Mouse (Mus musculus): ENCODE data around the gene C2cd2l.
"Not testable (repeated sequence)": the region's sequence is repeated elsewhere in the genome, so short reads cannot be mapped to it uniquely, and the experiment has no call there.

C2cd2l gene

GRCm38 (mm10) chr9:44336513-44336912, 16.4 kb upstream of the C2cd2l start:
- not testable (repeated sequence) for DNase-seq (ENCODE audit: low read depth in 1 of 2, low spot score in 2 of 2)

DNA sequence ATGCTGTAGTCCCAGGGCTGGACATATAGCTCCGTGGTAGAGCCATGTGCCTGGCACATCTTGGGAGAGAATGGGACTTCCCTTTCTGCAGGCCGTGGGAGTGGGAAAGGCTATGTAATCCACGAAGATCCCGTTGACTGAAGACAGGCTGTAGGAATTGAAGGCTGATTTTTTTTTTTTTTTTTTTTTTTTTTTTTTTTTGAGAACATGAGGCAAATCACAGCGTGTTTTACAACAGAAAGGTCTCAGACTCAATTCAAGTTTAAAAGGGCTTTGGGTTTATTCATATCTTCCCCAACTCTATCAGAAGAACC, 16.0 kb upstream of the C2cd2l start:
- DNase-seq (ENCODE audit: low read depth in 1 of 2, low spot score in 2 of 2) = no peak

DNA sequence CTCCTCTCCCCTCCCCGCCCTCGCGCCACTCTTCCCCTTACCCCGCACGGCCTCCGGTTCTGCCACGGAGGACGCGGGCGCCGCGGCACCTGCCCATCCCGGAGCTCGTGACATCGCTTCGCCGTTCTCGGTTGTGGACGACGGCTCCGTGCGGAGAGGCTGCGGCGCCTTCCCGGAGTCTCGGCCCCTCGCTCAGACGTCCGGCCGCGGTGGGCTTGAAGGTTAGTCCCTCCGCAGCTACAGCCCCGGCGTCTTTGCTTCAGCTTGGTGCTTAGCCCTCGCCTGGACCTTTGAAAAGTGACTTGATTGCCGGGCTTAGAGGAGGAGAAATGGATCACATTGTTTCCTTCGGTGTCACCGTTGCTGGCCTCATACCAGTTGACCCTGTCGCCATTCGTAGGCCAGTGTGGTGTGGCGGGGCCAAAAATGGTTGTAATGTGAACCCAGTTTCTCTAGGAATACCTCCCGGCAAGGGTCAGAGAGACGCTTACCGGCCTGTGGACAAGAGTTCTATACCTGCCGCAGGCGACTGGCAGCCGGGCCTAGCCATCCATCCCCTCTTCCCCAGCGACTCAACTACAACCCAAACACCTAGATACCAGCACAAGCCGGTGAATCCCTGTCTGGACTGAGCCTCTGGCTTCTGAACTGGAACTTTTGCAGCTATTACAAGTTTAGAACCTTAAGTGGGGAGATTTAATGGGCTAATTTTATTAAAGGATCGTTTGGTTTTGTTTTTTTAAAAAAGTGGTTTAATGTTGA, 15.4 kb upstream of the C2cd2l start:
- no peak for DNase-seq (ENCODE audit: low read depth in 1 of 2, low spot score in 2 of 2)

- peak; percentile 96 to 98 for DNase-seq (ENCODE audit: low read depth in 1 of 2, low spot score in 2 of 2)
These were observed 14.6 kb upstream of the C2cd2l start, which contains the start of gene H2afx for GRCm38 (mm10) chr9:44334396-44335330. TSS of gene H2afx (plus strand) at chr9:44334694.

GRCm38 (mm10) chr9:44332918-44333638, 13.0 kb upstream of the C2cd2l start:
- no peak for DNase-seq (ENCODE audit: low read depth in 1 of 2, low spot score in 2 of 2)

- no peak for DNase-seq (ENCODE audit: low read depth in 1 of 2, low spot score in 2 of 2)
These were observed 10.7 kb upstream of the C2cd2l start for GRCm38 (mm10) chr9:44330736-44331135.

DNA sequence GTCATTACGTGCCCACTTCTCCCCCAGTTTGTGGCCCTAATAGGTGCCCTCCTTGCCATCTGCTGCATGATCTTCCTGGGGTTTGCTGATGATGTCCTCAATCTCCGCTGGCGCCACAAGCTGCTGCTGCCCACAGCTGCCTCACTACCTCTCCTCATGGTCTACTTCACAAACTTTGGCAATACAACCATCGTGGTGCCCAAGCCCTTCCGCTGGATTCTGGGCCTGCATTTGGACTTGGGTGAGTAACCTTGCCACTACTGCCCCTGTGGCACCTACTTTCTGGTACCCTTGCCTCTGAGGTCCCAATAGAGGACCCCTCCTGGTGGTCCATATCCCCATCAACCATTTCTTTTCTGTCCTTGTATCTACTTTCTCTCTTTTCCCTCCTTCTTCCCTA, 7.8 kb upstream of the C2cd2l start:
- no peak for DNase-seq (ENCODE audit: low read depth in 1 of 2, low spot score in 2 of 2)

DNA sequence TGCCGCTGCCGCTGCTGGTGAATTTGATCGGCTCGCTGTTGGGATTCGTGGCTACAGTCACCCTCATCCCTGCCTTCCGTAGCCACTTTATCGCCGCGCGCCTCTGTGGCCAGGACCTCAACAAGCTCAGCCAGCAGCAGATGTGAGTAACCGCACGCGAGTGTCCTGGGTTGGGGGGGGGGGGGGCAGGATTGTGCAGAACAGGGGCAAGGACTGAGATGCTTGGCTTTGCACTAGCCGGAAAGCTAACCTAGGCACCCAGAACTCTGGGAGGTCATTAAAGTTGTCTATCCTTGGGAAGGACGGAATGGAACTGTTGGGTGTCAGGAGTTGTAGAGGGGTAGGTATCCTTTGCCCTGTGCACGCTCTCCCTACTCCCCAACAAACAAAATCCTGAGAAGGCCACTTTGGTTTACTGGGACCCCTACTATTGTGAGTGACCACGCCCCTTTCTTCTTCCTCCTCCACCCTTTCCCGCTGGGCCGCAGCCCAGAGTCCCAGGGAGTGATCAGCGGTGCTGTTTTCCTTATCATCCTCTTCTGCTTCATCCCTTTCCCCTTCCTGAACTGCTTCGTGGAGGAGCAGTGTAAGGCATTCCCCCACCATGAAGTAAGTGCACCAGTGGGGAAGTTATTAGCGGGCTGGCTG, 7.1 kb upstream of the C2cd2l start:
- DNase-seq (ENCODE audit: low read depth in 1 of 2, low spot score in 2 of 2) = no peak

DNA sequence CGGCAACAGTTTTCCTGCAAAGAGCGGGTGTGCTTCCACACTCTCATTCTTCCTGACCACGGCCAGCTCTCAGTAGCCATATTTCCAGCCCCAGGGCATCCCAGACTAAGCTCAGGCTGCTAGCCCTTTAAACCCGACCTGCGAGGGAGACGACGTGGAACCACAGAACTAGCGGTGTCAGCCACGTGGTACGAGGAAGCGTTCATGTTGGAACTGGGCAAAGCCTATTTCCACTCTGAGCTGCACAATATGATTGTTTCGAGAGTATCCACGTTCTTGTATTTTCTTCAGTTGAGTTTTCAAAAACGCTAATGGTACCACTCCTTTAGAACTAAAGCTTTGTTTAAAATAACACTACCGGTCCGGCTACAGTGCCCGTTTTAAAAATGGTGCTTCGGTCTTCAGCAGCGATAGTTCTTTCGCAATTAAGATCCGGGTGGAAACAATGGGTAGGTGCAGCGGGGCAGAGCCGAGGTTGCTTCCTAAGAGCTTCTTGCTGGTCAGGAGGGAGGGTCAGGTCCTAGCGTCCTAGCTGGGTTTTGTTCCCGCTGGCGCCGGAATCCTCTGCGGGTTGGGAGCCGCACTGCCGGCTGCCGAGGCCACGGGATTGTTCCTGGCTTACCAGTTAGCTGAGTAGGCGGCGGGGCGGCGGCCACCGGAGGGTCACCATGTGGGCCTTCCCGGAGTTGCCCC, 6.4 kb upstream of the C2cd2l start:
- DNase-seq (ENCODE audit: low read depth in 1 of 2, low spot score in 2 of 2) = peak in 1 of 2 experiments; percentile 60

GRCm38 (mm10) chr9:44325768-44326370, 5.8 kb upstream of the C2cd2l start, which contains the start of gene Dpagt1:
TSS of gene Dpagt1 (plus strand) at chr9:44326019.
- no peak for DNase-seq (ENCODE audit: low read depth in 1 of 2, low spot score in 2 of 2)

DNA sequence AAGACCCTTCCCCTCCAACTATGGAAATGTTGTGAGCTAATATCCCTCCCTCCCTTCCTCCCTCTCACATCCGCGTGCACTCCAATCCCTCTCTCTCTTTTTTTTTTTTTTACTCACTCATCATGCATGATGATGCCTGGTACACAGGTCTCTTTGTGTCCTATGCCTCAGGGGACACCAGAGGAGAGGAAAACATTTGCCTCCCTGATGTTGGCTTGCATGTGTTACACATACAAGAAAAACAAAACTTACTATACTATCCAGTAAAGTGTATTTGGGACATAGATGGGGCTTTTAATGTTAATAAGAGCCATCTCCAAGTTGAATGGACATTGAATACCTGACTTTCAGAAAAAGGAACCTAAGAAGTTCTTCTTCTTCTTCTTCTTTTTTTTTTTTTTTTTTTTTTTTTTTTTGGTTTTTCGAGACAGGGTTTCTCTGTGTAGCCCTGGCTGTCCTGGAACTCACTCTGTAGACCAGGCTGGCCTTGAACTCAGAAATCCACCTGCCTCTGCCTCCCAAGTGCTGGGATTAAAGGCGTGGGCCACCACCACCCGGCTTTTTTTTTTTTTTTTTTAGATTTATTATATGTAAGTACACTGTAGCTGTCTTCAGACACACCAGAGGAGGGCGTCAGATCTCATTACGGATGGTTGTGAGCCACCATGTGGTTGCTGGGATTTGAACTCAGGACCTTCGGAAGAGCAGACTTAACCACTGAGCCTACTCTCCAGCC, 5.1 kb upstream of the C2cd2l start:
- DNase-seq (ENCODE audit: low read depth in 1 of 2, low spot score in 2 of 2) = not testable (repeated sequence)

DNA sequence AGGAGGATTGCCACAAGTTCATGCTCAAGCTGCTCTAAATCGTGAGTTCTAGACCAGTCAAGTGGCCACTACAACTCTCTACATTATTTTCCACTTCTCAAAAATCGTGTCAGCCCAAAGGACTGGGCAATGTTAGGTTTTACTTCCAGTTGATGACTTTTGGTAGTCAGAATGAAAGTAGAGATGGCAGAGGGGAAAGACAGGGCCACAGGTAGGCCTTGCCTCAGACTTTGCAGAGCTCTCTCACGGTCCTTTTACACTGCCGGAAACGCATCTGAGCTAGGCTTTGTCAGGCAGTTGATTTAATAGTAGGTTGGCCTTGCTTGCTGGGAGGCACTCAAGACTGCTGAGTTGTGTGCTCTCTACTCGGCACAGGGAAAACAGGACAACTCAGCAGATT, 4.1 kb upstream of the C2cd2l start:
- DNase-seq (ENCODE audit: low read depth in 1 of 2, low spot score in 2 of 2) = no peak

DNA sequence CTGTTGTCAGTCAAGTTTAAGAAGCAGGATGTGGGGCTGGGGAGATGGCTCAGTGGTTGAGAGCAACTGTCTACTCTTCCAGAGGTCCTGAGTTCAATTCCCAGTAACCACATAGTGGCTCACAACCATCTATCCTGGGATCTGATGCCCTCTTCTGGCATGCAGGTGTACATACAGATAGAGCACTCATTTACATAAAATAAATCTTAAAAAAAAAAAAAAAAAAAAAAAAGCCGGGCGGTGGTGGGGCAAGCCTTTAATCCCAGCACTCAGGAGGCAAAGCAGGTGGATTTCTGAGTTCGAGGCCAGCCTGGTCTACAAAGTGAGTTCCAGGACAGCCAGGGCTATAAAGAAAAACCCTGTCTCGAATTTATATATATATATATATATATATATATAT, 3.6 kb upstream of the C2cd2l start:
- not testable (repeated sequence) for DNase-seq (ENCODE audit: low read depth in 1 of 2, low spot score in 2 of 2)

DNA sequence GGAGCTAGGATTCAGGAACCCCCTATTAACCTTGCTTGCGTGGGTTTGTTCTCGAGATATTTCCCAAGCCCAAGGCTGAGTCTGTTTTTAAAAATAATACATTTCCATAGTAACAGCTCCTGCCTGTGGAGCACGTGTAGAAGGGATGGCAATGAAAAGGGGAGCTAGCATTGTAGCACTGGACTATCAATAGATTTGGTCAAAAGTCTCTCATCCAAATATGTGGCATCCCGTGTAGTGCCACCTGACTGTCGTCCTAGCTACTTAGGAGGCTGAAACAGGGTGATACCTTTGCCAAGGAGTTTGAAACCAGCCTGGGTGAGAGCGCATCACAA, 681 bp upstream of the C2cd2l start:
- no peak for DNase-seq (ENCODE audit: low read depth in 1 of 2, low spot score in 2 of 2)

DNA sequence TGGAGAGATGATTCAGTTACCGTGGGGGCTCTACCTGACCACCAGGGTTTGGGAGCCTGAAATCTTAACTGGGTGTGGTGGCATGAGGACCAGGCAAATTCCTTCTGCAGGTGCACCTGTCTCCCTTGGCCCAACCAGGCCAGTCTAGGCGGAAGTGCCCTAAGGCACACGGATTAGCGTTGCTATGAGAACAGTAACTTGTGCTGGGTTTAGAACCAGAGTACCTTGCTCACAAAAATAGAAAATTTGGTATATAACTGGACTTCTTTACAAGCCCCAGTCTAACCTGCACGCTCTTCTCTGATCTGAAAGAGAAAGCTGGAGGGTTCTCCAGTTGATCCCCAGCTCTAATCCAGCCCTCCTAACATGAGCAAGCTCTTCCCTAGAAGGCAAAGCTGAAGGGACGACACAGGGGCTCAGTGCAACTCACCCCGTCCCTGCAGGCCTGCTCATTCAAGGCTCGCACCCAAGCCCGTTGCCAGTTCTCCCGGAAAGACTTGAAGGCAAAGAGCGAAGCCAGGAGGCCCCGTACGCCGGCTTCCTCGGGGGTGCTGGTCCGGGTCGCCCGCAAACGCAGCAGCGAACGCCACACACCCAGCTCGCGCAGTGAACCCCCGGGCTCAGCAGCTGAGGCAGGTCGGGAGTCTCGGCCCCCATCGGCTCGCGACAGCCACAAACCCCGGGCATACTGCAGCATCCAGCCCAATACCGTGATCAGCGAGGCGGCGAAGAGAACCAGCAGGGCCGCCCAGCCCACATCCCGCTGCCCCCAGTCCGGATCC, 789 bp downstream of the C2cd2l start:
- no peak for DNase-seq (ENCODE audit: low read depth in 1 of 2, low spot score in 2 of 2)

DNA sequence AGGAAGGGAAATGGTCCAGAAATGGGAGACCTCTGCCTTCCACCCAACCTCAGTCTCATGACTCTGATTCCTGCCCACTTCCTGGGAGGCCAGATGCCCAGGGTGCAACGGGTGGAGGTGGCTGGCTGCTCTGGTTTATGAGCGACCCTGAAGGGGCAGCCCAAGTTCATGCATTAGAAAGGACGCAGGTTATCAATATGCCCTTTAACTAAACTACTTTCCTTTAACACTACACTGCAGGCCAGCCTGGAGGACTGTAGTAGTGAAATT, 1.3 kb downstream of the C2cd2l start:
- no peak for DNase-seq (ENCODE audit: low read depth in 1 of 2, low spot score in 2 of 2)

GRCm38 (mm10) chr9:44318076-44318825, 1.8 kb downstream of the C2cd2l start:
- no peak for DNase-seq (ENCODE audit: low read depth in 1 of 2, low spot score in 2 of 2)

DNA sequence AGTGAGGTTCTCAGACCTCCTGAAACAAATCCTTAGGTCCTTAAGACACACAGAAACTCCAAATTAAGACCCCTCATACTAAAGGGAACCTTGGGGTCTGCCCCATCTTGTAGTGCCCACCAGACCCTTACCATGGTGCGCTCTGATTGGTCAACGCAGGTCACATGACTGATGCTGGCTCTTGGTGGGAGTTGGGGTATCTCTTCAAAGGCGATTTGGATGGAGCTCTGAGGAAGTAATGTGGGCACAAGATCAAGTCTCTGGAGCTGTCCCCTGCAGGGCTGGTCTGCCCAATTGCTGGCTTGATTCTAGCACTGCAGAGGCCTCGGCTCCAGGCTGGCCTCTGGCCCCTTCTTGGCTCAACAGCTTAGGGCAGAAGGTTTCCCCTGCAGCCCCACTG, 2.6 kb downstream of the C2cd2l start:
- DNase-seq (ENCODE audit: low read depth in 1 of 2, low spot score in 2 of 2) = no peak

Measured in monocyte, adult 2 months (primary cell).